Mouse (Mus musculus) midbrain, embryonic 15.5 days (tissue): ENCODE data around the gene Paqr7. TPM values are rescaled to one million over a fixed set of nuclear protein-coding genes. Genes with fewer than 3 reads are reported as not detected.

Experiments
- ATAC-seq: fragments of 200-750 bp; cut with Nextera tagmentation; replicated peaks from 2 replicates; pipeline ENCODE4 v1.8.0; 2017; ENCODE audit warnings: moderate TSS enrichment
- H3K27ac ChIP-seq: fragments of 300-500 bp; sonication (generic); 2 replicates; pipeline ENCODE4 v1.5.1; 2015; ENCODE audit warnings: mild to moderate bottlenecking, inconsistent platforms
- H3K27me3 ChIP-seq: fragments of 300-500 bp; sonication (generic); replicated peaks from 2 replicates; pipeline ENCODE4 v1.6.1; 2015; ENCODE audit warnings: inconsistent platforms
- H3K36me3 ChIP-seq: fragments of 300-500 bp; sonication (generic); replicated peaks from 2 replicates; pipeline ENCODE4 v1.6.1; 2015; ENCODE audit warnings: inconsistent platforms
- H3K4me1 ChIP-seq: fragments of 300-500 bp; sonication (generic); 2 replicates; pipeline ENCODE4 v1.6.1; 2015; ENCODE audit warnings: inconsistent platforms
- H3K4me2 ChIP-seq: fragments of 300-500 bp; sonication (generic); 2 replicates; pipeline ENCODE4 v1.6.1; 2015; ENCODE audit warnings: inconsistent platforms, mild to moderate bottlenecking, moderate library complexity
- H3K4me3 ChIP-seq: fragments of 300-500 bp; sonication (generic); 2 replicates; pipeline ENCODE4 v1.5.1; 2015; ENCODE audit warnings: mild to moderate bottlenecking, inconsistent platforms
- H3K9ac ChIP-seq: fragments of 300-500 bp; sonication (generic); 2 replicates; pipeline ENCODE4 v1.6.1; 2015; ENCODE audit warnings: mild to moderate bottlenecking, inconsistent platforms
- H3K9me3 ChIP-seq: fragments of 300-500 bp; sonication (generic); 2 replicates; pipeline ENCODE4 v1.6.1; 2016; ENCODE audit warnings: inconsistent platforms
- WGBS: fragments of 180-500 bp; shearing (Covaris S2); methylation state at CpG from one replicate; pipeline ENCODE4 v1.1.7; 2015; ENCODE audit warnings: mixed read lengths; 5-methylcytosine and 5-hydroxymethylcytosine counted together
- polyA plus RNA-seq: library from polyadenylated mRNA; unstranded; fragments of >200 nt; fragmentation: Nextera tagmentation; extraction: Ambion mirVana; gene quantifications from 2 replicates; pipeline ENCODE4 v1.2.1, GENCODE M21; 2015

Gene Paqr7
- polyA plus RNA-seq, 1 experiment from 2014 or later: 22.6 TPM

DNA sequence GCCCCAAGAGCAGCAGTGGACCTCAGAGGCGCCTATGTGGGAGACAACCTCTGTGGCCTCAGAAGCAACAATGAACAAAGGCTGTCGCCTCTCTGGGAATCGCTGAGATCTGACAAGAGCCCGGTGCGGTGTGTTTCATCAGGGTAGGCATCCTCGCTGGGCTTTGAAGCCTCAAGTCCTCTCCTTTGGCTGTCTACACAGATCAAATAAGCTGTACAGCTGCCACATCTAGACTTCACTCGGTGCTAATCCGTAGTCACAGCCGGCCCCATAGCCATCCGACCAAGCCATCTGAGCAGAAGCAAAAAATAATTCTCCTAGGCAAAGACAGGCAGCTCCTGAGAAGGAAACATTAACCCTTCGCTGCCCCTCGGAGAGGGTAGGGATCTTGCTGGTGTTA lies 30.7 kb upstream of the Paqr7 start:
- Histone ChIP-seq H3K9me3 (no peaks in the 10 kb centered on the region), H3K9ac (peak overlapping the region; percentile 27; the same call in 1 of the 2 replicates), H3K27ac (peak overlapping the region; percentile 98), H3K36me3 (no peaks in the 10 kb centered on the region), H3K4me1 (peaks cover 31% of the 10 kb centered on the region), H3K4me3 (peak overlapping the region; percentile 12), H3K4me2 (peak overlapping the region; percentile 79), H3K27me3 (no peaks in the 10 kb centered on the region)
- whole genome bisulfite sequencing: 18% methylated on average over 12 of the region's 12 CpGs
- ATAC-seq: no peak

GRCm38 (mm10) chr4:134466381-134467262 lies 29.9 kb upstream of the Paqr7 start:
- Histone ChIP-seq H3K9ac (peak overlapping the region; percentile 98), H3K27ac (peak overlapping the region; percentile 98), H3K9me3 (no peaks in the 10 kb centered on the region), H3K4me2 (peak overlapping the region; percentile 79), H3K27me3 (no peaks in the 10 kb centered on the region), H3K36me3 (peaks cover 5% of the 10 kb centered on the region), H3K4me1 (peaks cover 39% of the 10 kb centered on the region), H3K4me3 (peak overlapping the region; percentile 81)
- 32% methylated on average over 11 of the region's 11 CpGs for WGBS
- ATAC-seq: no peak

DNA sequence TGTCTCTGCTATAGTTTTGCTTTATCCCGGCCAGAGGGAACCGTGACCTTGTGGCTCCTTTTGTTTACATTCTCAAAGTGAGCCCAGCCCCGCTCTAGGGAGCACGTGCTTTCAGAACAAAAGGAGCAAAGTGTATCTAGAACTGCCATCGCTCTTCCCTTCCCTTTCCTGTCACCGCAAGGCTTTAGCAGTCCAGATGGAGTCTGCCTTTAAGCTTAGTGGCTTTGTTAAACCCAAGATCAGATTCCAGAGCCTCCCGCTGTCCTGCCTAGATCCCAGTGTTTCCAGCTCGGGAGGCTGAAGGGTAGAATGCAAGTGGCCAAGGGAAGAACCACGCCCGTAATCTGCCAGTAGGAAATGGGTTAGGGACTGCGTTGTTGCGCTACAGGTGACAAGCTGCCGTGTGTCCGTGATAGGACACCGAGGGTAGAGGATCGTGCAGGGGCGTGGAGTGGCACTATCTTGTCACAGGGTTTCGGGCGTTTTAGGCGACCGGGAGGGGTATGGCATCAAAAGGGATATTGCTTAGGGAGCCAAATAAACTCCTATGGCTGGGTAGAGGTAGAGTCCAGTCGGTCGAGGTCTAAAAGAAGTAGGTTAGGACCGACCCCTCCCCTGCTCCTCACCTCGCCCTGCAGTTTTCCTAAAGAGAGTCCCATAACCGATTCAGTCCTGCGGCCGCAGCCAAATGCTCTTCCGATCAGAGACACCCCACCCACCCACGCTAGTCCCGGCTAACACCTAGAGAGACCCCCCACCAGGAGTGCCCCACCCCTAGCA lies 28.9 kb upstream of the Paqr7 start:
- Histone ChIP-seq H3K9me3 (no peaks in the 10 kb centered on the region), H3K4me1 (peaks cover 48% of the 10 kb centered on the region), H3K27ac (peak overlapping the region; percentile 98), H3K4me2 (peak overlapping the region; percentile 79), H3K27me3 (no peaks in the 10 kb centered on the region), H3K9ac (peak overlapping the region; percentile 98), H3K36me3 (peaks cover 13% of the 10 kb centered on the region), H3K4me3 (peak overlapping the region; percentile 81)
- ATAC-seq: peak; percentile 32
- WGBS: under 1% methylated on average over 31 of the region's 31 CpGs

GRCm38 (mm10) chr4:134468215-134468575 lies 28.3 kb upstream of the Paqr7 start, which contains the start of gene Stmn1:
Gene Stmn1 (plus strand): TSS chr4:134468320.
- peak; percentile 96 for ATAC-seq
- Histone ChIP-seq H3K36me3 (peaks cover 18% of the 10 kb centered on the region), H3K4me3 (peak within 1 kb of the TSS; percentile 81), H3K9me3 (no peaks in the 10 kb centered on the region), H3K27ac (peak within 1 kb of the TSS; percentile 98), H3K27me3 (no peaks in the 10 kb centered on the region), H3K4me1 (peaks cover 53% of the 10 kb centered on the region), H3K4me2 (peak within 1 kb of the TSS; percentile 79), H3K9ac (peak within 1 kb of the TSS; percentile 98)
- WGBS: under 1% methylated on average over 31 of the region's 31 CpGs

- 1% methylated on average over 61 of the region's 68 CpGs for WGBS
- H3K4me3 ChIP-seq: peak overlapping the region; percentile 81
- H3K27ac ChIP-seq: peak overlapping the region; percentile 98
- no peaks in the 10 kb centered on the region for H3K27me3 ChIP-seq
- H3K9ac ChIP-seq: peak overlapping the region; percentile 98
- H3K4me1 ChIP-seq: peaks cover 55% of the 10 kb centered on the region
- H3K9me3 ChIP-seq: no peaks in the 10 kb centered on the region
- peak; percentile 86 for ATAC-seq
- H3K4me2 ChIP-seq: peak overlapping the region; percentile 79
- peaks cover 18% of the 10 kb centered on the region for H3K36me3 ChIP-seq
These were observed 27.8 kb upstream of the Paqr7 start for GRCm38 (mm10) chr4:134468578-134469266.

- Histone ChIP-seq H3K9ac (peak overlapping the region; percentile 98), H3K4me1 (peaks cover 61% of the 10 kb centered on the region), H3K27me3 (no peaks in the 10 kb centered on the region), H3K4me2 (peak overlapping the region; percentile 79), H3K4me3 (peak overlapping the region; percentile 81), H3K9me3 (no peaks in the 10 kb centered on the region), H3K27ac (peak overlapping the region; percentile 98), H3K36me3 (peaks cover 22% of the 10 kb centered on the region)
- 1% methylated on average over 6 of the region's 6 CpGs for WGBS
- peak; percentile 13 for ATAC-seq
These were observed 27.1 kb upstream of the Paqr7 start for GRCm38 (mm10) chr4:134469341-134469796.

- Histone ChIP-seq H3K9me3 (no peaks in the 10 kb centered on the region), H3K27me3 (no peaks in the 10 kb centered on the region), H3K27ac (peak overlapping the region; percentile 98), H3K9ac (peak overlapping the region; percentile 98), H3K4me1 (peaks cover 62% of the 10 kb centered on the region), H3K4me2 (peak overlapping the region; percentile 79), H3K36me3 (peaks cover 27% of the 10 kb centered on the region), H3K4me3 (peak overlapping the region; percentile 81)
- WGBS: 18% methylated on average over 3 of the region's 3 CpGs
- no peak for ATAC-seq
These were observed 26.5 kb upstream of the Paqr7 start for GRCm38 (mm10) chr4:134469985-134470384.

- Histone ChIP-seq H3K9ac (peak overlapping the region; percentile 98), H3K9me3 (no peaks in the 10 kb centered on the region), H3K27me3 (no peaks in the 10 kb centered on the region), H3K36me3 (peaks cover 37% of the 10 kb centered on the region), H3K4me2 (peak overlapping the region; percentile 79), H3K4me3 (peak overlapping the region; percentile 81), H3K27ac (peak overlapping the region; percentile 72), H3K4me1 (peaks cover 52% of the 10 kb centered on the region)
- no peak for ATAC-seq
These were observed 25.0 kb upstream of the Paqr7 start for GRCm38 (mm10) chr4:134471469-134471868.

GRCm38 (mm10) chr4:134473764-134474163 lies 22.7 kb upstream of the Paqr7 start:
- 57% methylated on average over 4 of the region's 4 CpGs for WGBS
- H3K4me2 ChIP-seq: peak overlapping the region; percentile 14; the same call in 1 of the 2 replicates
- H3K9me3 ChIP-seq: no peaks in the 10 kb centered on the region
- no peaks in the 10 kb centered on the region for H3K27me3 ChIP-seq
- peak overlapping the region; percentile 61 for H3K27ac ChIP-seq
- peaks cover 37% of the 10 kb centered on the region for H3K36me3 ChIP-seq
- H3K9ac ChIP-seq: peak overlapping the region; percentile 14; the same call in 1 of the 2 replicates
- H3K4me3 ChIP-seq: no peak overlapping the region
- ATAC-seq: no peak
- peaks cover 52% of the 10 kb centered on the region for H3K4me1 ChIP-seq

- H3K27ac ChIP-seq: peak overlapping the region; percentile 61
- ATAC-seq: no peak
- no peak overlapping the region for H3K4me3 ChIP-seq
- peak overlapping the region; percentile 14; the same call in 1 of the 2 replicates for H3K9ac ChIP-seq
- H3K36me3 ChIP-seq: peaks cover 37% of the 10 kb centered on the region
- H3K9me3 ChIP-seq: no peaks in the 10 kb centered on the region
- no peaks in the 10 kb centered on the region for H3K27me3 ChIP-seq
- H3K4me2 ChIP-seq: peak overlapping the region; percentile 14; the same call in 1 of the 2 replicates
- WGBS: 32% methylated on average over 8 of the region's 8 CpGs
- H3K4me1 ChIP-seq: peaks cover 55% of the 10 kb centered on the region
These were observed 22.3 kb upstream of the Paqr7 start for GRCm38 (mm10) chr4:134474240-134474639.

- no peaks in the 10 kb centered on the region for H3K9me3 ChIP-seq
- no peak overlapping the region for H3K4me3 ChIP-seq
- 0 out of 2 replicates have a peak, but pooled peaks have one; percentile 7 for ATAC-seq
- H3K27ac ChIP-seq: peak overlapping the region; percentile 51; the same call in 1 of the 2 replicates
- H3K4me2 ChIP-seq: no peak overlapping the region
- H3K36me3 ChIP-seq: peaks cover 31% of the 10 kb centered on the region
- no peaks in the 10 kb centered on the region for H3K27me3 ChIP-seq
- WGBS: 89% methylated on average over 8 of the region's 8 CpGs
- peaks cover 46% of the 10 kb centered on the region for H3K4me1 ChIP-seq
- no peak overlapping the region for H3K9ac ChIP-seq
These were observed 19.6 kb upstream of the Paqr7 start for GRCm38 (mm10) chr4:134476899-134477298.
